Mouse (Mus musculus) liver, postnatal 0 days (tissue): ENCODE data around the gene Zfp709. TPM values are rescaled to one million over a fixed set of nuclear protein-coding genes. Genes with fewer than 3 reads are reported as not detected.

Source experiments
- ATAC-seq: fragments of 200-750 bp; cut with Nextera tagmentation; 2 replicates; pipeline ENCODE4 v1.8.0; 2017; ENCODE audit warnings: mild to moderate bottlenecking, moderate library complexity
- DNase-seq: peaks from one replicate; pipeline ENCODE4 v3.0.0-alpha.2; 2016
- H3K27ac ChIP-seq: fragments of 300-500 bp; sonication (generic); 2 replicates; pipeline ENCODE4 v1.5.1; 2014; ENCODE audit warnings: antibody characterized with exemption, moderate library complexity, mild to moderate bottlenecking, low read depth
- H3K27me3 ChIP-seq: fragments of 300-500 bp; sonication (generic); 2 replicates; pipeline ENCODE4 v1.6.1; 2014; ENCODE audit warnings: low read length, control low read depth, mixed read lengths; ENCODE audit not compliant: insufficient read depth
- H3K36me3 ChIP-seq: fragments of 300-500 bp; sonication (generic); replicated peaks from 2 replicates; pipeline ENCODE4 v1.6.1; 2014; ENCODE audit warnings: mild to moderate bottlenecking, control low read depth, low read length, moderate library complexity, mixed read lengths; ENCODE audit not compliant: insufficient read depth
- H3K4me1 ChIP-seq: fragments of 300-500 bp; sonication (generic); 2 replicates; pipeline ENCODE4 v1.6.1; 2014; ENCODE audit warnings: antibody characterized with exemption, mild to moderate bottlenecking, control low read depth; ENCODE audit not compliant: insufficient read depth
- H3K4me2 ChIP-seq: fragments of 300-500 bp; sonication (generic); 2 replicates; pipeline ENCODE4 v1.6.1; 2014; ENCODE audit warnings: low read depth, mild to moderate bottlenecking, low read length, moderate library complexity, mixed read lengths
- H3K4me3 ChIP-seq: fragments of 300-500 bp; sonication (generic); 2 replicates; pipeline ENCODE4 v1.5.1; 2014; ENCODE audit warnings: low read depth, low read length
- H3K9ac ChIP-seq: fragments of 300-500 bp; sonication (generic); replicated peaks from 2 replicates; pipeline ENCODE4 v1.6.1; 2014; ENCODE audit warnings: mild to moderate bottlenecking, moderate library complexity
- H3K9me3 ChIP-seq: fragments of 300-500 bp; sonication (generic); 2 replicates; pipeline ENCODE4 v1.6.1; 2016; ENCODE audit warnings: mild to moderate bottlenecking, control low read depth, low read length, mixed read lengths
- CTCF ChIP-seq: sonication (generic); IDR thresholded peaks from 2 replicates; pipeline ENCODE4 v1.5.1; 2016; ENCODE audit warnings: antibody characterized with exemption, low read depth
- EP300 ChIP-seq: IDR thresholded peaks from 2 replicates; pipeline ENCODE4 v1.6.1; 2016; ENCODE audit warnings: antibody characterized with exemption, low read depth, mild to moderate bottlenecking
- WGBS: fragments of 180-500 bp; shearing (Covaris S2); extraction: QIAGEN DNeasy Blood & Tissue Kit; methylation state at CpG from one replicate; pipeline ENCODE4 v1.1.7; 2014; ENCODE audit not compliant: insufficient replicate concordance; 5-methylcytosine and 5-hydroxymethylcytosine counted together
- polyA plus RNA-seq: library from polyadenylated mRNA; unstranded; fragments of >200 nt; fragmentation: Nextera tagmentation; extraction: Ambion mirVana; gene quantifications from 2 replicates; pipeline ENCODE4 v1.2.1, GENCODE M21; 2015

Gene Zfp709
- polyA plus RNA-seq, 1 experiment from 2014 or later = 1.9 TPM

GRCm38 (mm10) chr8:71907798-71908257, 26.0 kb downstream of the Zfp709 start:
- Histone ChIP-seq H3K36me3 (no peaks in the 10 kb centered on the region), H3K9me3 (no peaks in the 10 kb centered on the region), H3K4me2 (peak overlapping the region; percentile 76; the same call in 1 of the 2 replicates), H3K27ac (peak overlapping the region; percentile 86; the same call in 1 of the 2 replicates), H3K4me1 (no peaks in the 10 kb centered on the region), H3K4me3 (peak overlapping the region; percentile 71; the same call in 1 of the 2 replicates), H3K27me3 (no peaks in the 10 kb centered on the region), H3K9ac (no peak overlapping the region)
- no peak for ATAC-seq
- no peak; the same call in 1 of the 2 replicates for TF ChIP-seq EP300
- no peak for TF ChIP-seq CTCF
- 84% methylated on average over 5 of the region's 5 CpGs for WGBS
- DNase-seq = no peak

GRCm38 (mm10) chr8:71908309-71909261, 26.8 kb downstream of the Zfp709 start, which contains the start of the genes Zfp882 and Zfp617:
Gene Zfp882, plus strand, starts transcription at chr8:71908608.
Gene Zfp617, plus strand, starts transcription at chr8:71908635.
- DNase-seq (peak; percentile 86), ATAC-seq (peak; percentile 94)
- no peaks in the 10 kb centered on the region for H3K9me3 ChIP-seq
- H3K27me3 ChIP-seq = no peaks in the 10 kb centered on the region
- peak within 1 kb of the TSS; percentile 76 for H3K4me2 ChIP-seq
- 13% methylated on average over 47 of the region's 47 CpGs for WGBS
- H3K4me3 ChIP-seq = peak within 1 kb of the TSS; percentile 71
- H3K27ac ChIP-seq = peak within 1 kb of the TSS; percentile 86
- no peaks in the 10 kb centered on the region for H3K4me1 ChIP-seq
- H3K9ac ChIP-seq = peak within 1 kb of the TSS; percentile 79
- TF ChIP-seq EP300 (no peak; the same call in 1 of the 2 replicates), CTCF (peak; percentile 81)
- H3K36me3 ChIP-seq = 0 out of 2 replicates have a peak, but pooled peaks cover 1% of the 10 kb centered on the region

- Histone ChIP-seq H3K27me3 (no peaks in the 10 kb centered on the region), H3K4me3 (no peak overlapping the region), H3K9me3 (no peaks in the 10 kb centered on the region), H3K36me3 (0 out of 2 replicates have a peak, but pooled peaks cover 4% of the 10 kb centered on the region), H3K4me2 (no peak overlapping the region), H3K4me1 (no peaks in the 10 kb centered on the region), H3K9ac (no peak overlapping the region), H3K27ac (no peak overlapping the region)
- 75% methylated on average over 2 of the region's 2 CpGs for WGBS
- ATAC-seq (no peak), DNase-seq (no peak)
- TF ChIP-seq EP300 = no peak
- TF ChIP-seq CTCF = no peak
Observed at GRCm38 (mm10) chr8:71912286-71912685, 30.5 kb downstream of the Zfp709 start.

- TF ChIP-seq CTCF (no peak), EP300 (peak; percentile 29; the same call in 1 of the 2 replicates)
- H3K27ac ChIP-seq = peak overlapping the region; percentile 98
- peak overlapping the region; percentile 89 for H3K9ac ChIP-seq
- no peaks in the 10 kb centered on the region for H3K27me3 ChIP-seq
- peak overlapping the region; percentile 89 for H3K4me3 ChIP-seq
- DNase-seq = peak; percentile 93
- 0 out of 2 replicates have a peak, but pooled peaks cover 5% of the 10 kb centered on the region for H3K4me1 ChIP-seq
- H3K9me3 ChIP-seq = no peaks in the 10 kb centered on the region
- ATAC-seq = peak; percentile 100
- WGBS = under 1% methylated on average over 56 of the region's 57 CpGs
- no peaks in the 10 kb centered on the region for H3K36me3 ChIP-seq
- peak overlapping the region; percentile 80 for H3K4me2 ChIP-seq
Observed at GRCm38 (mm10) chr8:71922567-71923401, 41.0 kb downstream of the Zfp709 start.

- WGBS = 90% methylated on average over 5 of the region's 5 CpGs
- no peak for ATAC-seq
- Histone ChIP-seq H3K4me2 (no peak overlapping the region), H3K27me3 (no peaks in the 10 kb centered on the region), H3K36me3 (peaks cover 21% of the 10 kb centered on the region; the same call in 1 of the 2 replicates), H3K9ac (no peak overlapping the region), H3K4me1 (0 out of 2 replicates have a peak, but pooled peaks cover 5% of the 10 kb centered on the region), H3K9me3 (no peaks in the 10 kb centered on the region), H3K4me3 (no peak overlapping the region), H3K27ac (no peak overlapping the region)
- no peak for DNase-seq
- TF ChIP-seq EP300 (no peak), CTCF (no peak)
Observed at GRCm38 (mm10) chr8:71925791-71926190, 44.0 kb downstream of the Zfp709 start.
